Mouse (Mus musculus) left cerebral cortex, adult 2 months (tissue): ENCODE data around the gene Aldh9a1. TPM values are rescaled to one million over a fixed set of nuclear protein-coding genes. Genes with fewer than 3 reads are reported as not detected.
"Not testable (repeated sequence)": the region's sequence is repeated elsewhere in the genome, so short reads cannot be mapped to it uniquely, and the experiment has no call there.

Experiments used
- DNase-seq, 2 experiments: peaks; one replicate each; pipeline ENCODE4 v3.0.0; 2021 to 2022; ENCODE audit warnings: low spot score in 2 of 2, mixed read lengths in 1 of 2; ENCODE audit errors: extremely low spot score in 1 of 2
- H3K27ac ChIP-seq: fragments of 200-600 bp; 2 replicates; pipeline ENCODE4 v1.8.1; 2022
- H3K4me3 ChIP-seq: fragments of 200-600 bp; 2 replicates; pipeline ENCODE4 v1.8.1; 2022
- CTCF ChIP-seq: fragments of 200-600 bp; IDR thresholded peaks from 2 replicates; pipeline ENCODE4 v1.8.1; 2022; ENCODE audit warnings: antibody characterized with exemption, mild to moderate bottlenecking, moderate library complexity
- intact Hi-C: fragments of 180-260 bp; cut with DNase I; formaldehyde crosslinking; loops from one replicate; pipeline ENCODE4 v1.15.1; 2025
- total RNA-seq, 2 experiments: library from RNA; stranded (reverse); gene quantifications; 2 replicates each; pipeline ENCODE4 v1.2.3; 2021

The Aldh9a1 gene
- total RNA-seq, 2 experiments from 2014 or later, result 17.4 to 20.4 TPM

DNA sequence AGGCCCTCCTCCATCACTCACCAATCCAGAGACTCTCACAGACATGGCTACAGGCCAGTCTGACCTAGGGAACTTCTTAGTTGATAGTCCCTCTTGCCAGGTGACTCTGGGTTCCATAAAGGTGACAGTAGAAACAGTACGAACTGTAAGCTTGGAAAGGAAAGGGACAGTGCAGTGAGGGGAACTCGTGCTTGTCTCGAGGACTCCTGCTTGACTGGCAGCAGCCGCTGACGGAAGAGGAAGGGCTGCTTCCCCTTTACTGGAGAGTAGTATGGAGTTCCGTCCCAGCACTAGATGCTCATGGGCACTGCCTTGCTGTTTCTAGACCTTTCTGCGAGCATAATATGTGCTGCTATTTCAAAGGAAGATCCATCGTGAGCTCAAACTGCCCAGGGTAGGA is 18.7 kb upstream of the Aldh9a1 start:
- intact Hi-C loops, result loop anchor here (10.0 kb wide), 1 partner anchor 546 kb away; no protein-coding TSS in a partner anchor
- DNase-seq, result no peak
- no peak overlapping the region for H3K27ac ChIP-seq
- no peak for TF ChIP-seq CTCF
- no peak overlapping the region for H3K4me3 ChIP-seq

DNA sequence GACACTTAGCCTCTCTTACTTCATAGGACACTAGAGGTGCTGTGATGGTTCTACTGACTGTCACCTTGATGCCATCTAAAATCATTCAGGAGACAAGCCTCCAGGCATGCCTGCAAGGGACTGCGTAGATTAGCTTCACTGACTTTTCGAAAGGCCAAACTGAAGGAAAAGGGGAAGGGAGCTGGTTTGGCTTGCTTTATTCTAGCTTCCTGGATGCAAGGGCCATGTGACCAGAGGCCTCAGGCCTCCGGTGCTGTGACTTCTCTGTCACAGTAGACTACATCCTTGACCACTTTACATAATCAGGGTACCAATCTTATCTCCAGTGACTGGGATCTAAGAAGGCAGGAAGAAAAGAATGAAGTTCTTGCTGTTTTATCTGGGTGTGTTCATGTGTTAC is 13.4 kb upstream of the Aldh9a1 start:
- no peak for TF ChIP-seq CTCF
- intact Hi-C loops, result loop anchor here (10.0 kb wide), 1 partner anchor 552 kb away; no protein-coding TSS in a partner anchor
- H3K4me3 ChIP-seq, result no peak overlapping the region
- H3K27ac ChIP-seq, result no peak overlapping the region
- no peak for DNase-seq

DNA sequence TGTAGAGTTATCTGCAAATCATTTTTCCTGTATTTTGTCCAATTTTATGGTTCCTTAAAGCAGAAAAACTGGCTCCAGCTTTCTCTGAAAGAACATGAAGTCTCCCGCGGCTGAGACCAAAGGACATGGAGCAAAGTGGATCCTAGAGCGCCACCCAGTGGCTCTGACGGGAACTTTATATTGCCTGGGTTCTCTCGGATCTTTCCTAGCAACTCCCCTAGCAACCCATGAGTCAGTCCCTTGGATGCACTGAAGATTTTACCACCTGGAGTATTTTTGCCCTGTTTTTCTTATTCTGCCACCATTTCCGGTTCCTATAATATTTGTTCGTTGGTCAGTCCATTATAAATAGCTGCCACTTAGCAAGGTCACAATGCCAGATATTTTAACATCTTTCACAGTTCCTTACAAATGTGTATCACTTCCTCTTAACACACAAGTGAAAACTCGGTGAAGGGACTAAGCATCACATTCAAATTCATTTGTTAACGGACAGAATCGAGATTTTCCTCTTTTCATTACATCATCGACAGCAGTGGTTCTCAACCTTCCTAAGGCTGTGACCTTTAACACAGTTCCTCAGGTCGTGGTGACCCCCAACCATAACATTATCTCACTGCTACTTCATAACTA is 12.2 kb upstream of the Aldh9a1 start:
- TF ChIP-seq CTCF, result peak; percentile 93
- DNase-seq, result peak; percentile 88 to 94
- Histone ChIP-seq H3K4me3 (no peak overlapping the region), H3K27ac (no peak overlapping the region)
- intact Hi-C loops, result loop anchor here (1.0 to 10.0 kb wide), 2 partner anchors 117 to 553 kb away; no protein-coding TSS in a partner anchor

DNA sequence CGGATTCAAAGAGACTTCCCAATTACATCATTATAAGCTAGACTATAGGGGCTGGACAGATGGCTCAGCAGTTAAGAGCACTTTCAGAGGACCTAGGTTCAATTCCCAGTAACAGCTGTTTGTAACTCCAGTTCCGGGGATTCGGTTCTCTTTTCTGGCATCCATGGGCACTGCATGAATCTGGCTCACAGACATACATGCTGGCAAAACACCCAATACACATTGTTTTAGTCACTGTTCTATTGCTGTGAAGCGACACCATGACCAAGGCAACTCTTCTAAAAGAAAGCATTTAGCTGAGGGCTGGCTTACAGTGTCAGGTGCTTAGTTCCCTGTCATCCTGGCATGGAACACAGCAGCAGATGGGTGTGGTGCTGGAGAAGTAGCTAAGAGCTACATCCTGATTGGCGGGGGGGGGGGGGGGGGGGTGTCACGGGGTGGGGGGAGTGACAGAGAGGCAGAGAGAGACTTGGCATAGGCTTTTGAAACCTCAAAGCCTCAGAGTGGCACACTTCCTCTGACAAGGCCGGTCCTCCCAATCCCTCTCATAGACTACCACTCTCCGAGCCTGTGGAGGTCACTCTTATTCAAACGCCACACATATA is 10.5 kb upstream of the Aldh9a1 start:
- TF ChIP-seq CTCF, result no peak
- Histone ChIP-seq H3K4me3 (no peak overlapping the region), H3K27ac (no peak overlapping the region)
- intact Hi-C loops, result loop anchor here (10.0 kb wide), 1 partner anchor 554 kb away; no protein-coding TSS in a partner anchor
- no peak for DNase-seq

DNA sequence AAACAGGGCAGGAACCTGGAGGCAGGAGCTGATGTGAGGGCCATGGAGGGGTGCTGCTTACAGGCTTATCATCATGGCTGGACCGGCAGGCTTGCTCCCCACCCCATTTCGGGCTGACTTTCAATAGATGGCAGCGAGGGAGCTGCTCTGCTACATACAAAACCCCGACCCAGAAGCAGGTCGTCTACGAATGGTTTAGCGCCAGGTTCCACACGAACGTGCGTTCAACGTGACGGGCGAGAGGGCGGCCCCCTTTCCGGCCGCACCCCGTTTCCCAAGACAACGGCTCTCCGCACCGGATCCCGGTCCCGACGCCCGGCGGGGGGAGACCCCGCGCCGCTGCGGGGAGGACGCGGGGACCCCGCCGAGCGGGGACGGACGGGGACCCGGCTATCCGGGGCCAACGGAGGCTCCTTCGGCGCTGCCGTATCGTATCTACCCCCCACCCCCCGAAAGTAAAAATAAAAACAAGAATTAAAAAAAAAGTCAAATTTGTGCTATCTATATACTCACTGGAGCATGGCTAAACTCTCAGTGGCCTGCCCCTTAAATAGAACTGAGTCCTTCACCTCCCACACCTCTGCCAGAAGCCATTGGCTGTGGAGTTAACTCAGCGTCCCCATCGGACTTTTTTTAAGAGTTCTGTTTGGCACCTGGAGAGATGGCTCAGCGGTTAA is 9.5 kb upstream of the Aldh9a1 start:
- no peak for TF ChIP-seq CTCF
- Histone ChIP-seq H3K27ac (no peak overlapping the region), H3K4me3 (peak overlapping the region; percentile 40)
- DNase-seq, result no peak
- intact Hi-C loops, result no loop called here

DNA sequence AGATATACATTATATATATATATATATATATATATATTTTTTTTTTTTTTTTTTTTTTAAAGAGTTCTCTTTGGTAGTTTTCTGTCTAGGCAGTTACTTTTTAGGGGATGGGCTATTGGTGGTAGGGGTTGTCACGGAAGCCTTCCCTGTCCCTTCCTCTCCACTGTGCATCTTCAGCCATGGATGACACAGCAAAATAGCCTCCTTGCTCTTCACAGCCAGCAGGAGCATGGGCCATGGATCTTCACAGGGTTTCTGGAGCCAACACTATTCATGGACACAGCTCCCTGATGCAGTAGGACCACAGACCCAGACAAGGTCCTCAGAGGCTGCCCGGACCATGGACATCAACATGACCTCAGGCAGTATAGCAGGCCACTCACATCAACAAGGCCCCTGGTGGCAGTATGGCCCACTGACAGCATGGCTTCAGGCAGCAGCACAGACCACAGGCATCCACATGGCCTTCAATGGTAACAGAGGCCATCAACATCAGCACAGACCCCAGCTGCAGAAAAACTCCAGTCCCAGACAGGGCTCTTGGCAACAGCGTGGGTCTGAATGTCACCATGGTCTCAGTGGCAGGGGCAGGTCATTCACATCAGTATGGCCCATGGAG is 8.8 kb upstream of the Aldh9a1 start:
- Histone ChIP-seq H3K4me3 (no peak overlapping the region), H3K27ac (no peak overlapping the region)
- DNase-seq, result no peak
- no peak for TF ChIP-seq CTCF
- intact Hi-C loops, result no loop called here

DNA sequence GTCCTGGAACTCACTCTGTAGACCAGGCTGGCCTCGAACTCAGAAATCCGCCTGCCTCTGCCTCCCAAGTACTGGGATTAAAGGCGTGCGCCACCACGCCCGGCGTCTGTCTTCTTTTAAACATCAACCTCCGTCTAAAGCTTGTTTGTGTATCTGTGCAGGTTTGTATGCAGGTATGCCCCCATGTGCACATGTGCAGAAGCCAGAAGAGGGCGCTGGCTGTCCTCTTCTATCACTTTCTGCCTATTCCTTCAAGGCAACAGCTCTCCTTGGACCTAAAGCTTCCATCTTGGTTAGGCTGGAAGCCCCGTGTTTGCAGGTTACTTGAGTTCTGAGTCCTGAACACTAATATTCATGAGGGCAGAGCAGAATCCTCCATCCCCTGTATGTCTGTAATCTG is 7.0 kb upstream of the Aldh9a1 start:
- no peak for TF ChIP-seq CTCF
- no peak for DNase-seq
- no peak overlapping the region for H3K4me3 ChIP-seq
- no peak overlapping the region for H3K27ac ChIP-seq
- intact Hi-C loops, result no loop called here

DNA sequence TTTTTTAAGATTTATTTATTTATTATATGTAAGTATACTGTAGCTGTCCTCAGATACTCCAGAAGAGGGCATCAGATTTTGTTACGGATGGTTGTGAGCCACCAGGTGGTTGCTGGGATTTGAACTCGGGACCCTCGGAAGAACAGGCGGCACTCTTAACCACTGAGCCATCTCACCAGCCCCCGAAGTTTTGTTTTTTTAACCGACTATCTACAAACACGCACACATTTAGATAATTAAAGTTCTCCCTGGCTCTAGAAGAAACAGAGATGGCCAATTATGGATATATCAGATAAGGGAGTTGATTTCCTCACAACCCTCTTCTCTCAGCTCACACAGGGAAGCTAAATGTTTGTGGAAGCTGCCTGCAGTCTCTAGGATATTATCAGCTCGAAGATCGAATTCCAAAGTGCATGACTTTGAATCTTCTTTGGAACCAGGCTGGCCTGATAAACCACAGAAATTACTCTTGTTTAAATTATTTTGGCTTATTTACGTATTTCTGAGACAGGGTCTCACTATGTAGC is 3.7 kb upstream of the Aldh9a1 start:
- H3K27ac ChIP-seq, H3K4me3 ChIP-seq, intact Hi-C loops, DNase-seq: not testable (repeated sequence)

DNA sequence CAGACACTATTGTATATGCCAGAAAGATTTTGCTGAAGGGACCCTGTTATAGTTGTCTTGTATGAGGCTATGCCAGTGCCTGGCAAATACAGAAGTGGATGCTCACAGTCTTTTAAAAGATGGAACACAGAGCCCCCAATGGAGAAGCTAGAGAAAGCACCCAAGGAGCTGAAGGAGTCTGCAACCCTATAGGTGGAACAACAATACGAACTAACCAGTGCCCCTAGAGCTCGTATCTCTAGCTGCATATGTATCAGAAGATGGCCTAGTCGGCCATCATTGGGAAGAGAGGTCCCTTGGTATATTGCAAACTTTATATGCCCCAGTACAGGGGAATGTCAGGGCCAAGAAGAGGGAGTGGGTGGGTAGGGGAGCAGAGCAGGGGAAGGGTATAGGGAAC is 585 bp upstream of the Aldh9a1 start:
- intact Hi-C loops, DNase-seq: not testable (repeated sequence)
- Histone ChIP-seq H3K27ac (peak overlapping the region; percentile 90), H3K4me3 (peak overlapping the region; percentile 72)

DNA sequence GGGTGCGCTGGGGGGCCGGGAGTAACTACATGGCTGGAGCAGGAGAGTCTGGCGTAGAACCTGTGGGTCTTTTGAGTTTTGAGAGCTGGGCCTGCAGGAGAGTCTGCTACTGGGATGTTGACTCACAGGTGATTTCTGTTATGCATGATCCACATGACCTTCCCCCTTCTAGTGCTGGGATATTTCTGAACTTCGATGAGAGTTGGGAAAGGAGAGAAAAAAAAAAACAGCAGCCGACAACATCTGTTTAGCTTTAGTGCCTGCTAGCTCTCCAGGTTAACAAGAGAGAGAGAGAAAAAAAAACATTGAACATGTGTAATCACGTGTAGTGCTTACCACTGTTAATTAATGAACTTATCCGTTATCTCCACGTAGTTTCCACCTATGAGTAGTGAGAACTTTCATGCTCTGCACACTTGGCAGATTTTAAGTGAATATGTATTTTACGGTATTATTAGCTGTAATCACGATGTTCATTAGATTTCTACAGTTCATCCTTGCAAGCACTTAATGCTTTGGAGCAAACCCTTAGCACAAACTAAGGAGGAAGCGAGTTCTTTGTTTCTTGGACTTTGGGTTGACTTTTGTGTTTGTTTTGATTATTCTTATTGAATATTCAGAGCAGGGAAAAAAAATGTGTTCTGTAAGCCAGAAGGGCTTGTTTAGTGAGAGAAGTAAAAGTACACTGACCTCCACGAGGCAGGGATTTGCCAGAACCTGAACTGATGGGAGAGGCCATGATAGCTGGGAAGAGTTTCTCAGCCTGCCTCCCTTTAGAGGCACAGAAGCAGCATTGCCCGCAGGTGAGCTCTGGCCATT is 1.0 kb downstream of the Aldh9a1 start:
- H3K27ac ChIP-seq, result no peak overlapping the region; the same call in 1 of the 2 replicates
- intact Hi-C loops, result no loop called here
- H3K4me3 ChIP-seq, result peak overlapping the region; percentile 72
- no peak for TF ChIP-seq CTCF
- DNase-seq, result no peak

DNA sequence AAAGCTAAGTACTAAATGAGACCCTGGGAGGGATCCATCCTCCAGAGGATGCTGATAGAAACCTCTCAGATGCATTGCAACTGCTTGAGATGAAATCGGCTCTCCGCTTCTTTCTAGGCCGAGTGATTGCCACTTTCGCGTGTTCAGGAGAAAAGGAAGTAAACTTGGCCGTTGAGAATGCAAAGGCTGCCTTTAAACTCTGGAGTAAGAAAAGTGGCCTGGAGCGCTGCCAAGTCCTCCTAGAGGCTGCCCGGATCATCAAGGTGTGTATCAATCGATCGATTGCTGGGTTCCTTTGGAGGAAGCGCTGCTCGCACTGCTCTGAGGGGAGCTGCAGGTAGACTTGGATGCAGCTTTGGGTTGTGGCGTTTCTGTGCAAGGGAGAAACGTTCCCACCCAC is 2.6 kb downstream of the Aldh9a1 start:
- intact Hi-C loops, result no loop called here
- H3K4me3 ChIP-seq, result no peak overlapping the region
- no peak overlapping the region for H3K27ac ChIP-seq
- no peak for DNase-seq
- no peak for TF ChIP-seq CTCF
